Mouse (Mus musculus): Measurements from ENCODE around the gene Macrod2. TPM values are rescaled to one million over a fixed set of nuclear protein-coding genes. Genes with fewer than 3 reads are reported as not detected.

The Macrod2 gene
- polyA plus RNA-seq, 1 experiment from 2014 or later, result 62.2 TPM

- no peaks in the 10 kb centered on the region for H3K27me3 ChIP-seq (ENCODE audit: control insufficient read depth, insufficient read depth, low read length)
- no peaks in the 10 kb centered on the region for H3K9me3 ChIP-seq (ENCODE audit: control insufficient read depth, low read length)
- WGBS, result 39% methylated on average over 8 of the region's 8 CpGs
- H3K9ac ChIP-seq, result no peak overlapping the region
- no peaks in the 10 kb centered on the region for H3K36me3 ChIP-seq (replicated peaks; ENCODE audit: control insufficient read depth, insufficient read depth)
- peak overlapping the region; percentile 66 for H3K27ac ChIP-seq
- no peak overlapping the region for H3K4me3 ChIP-seq (replicated peaks; ENCODE audit: low read length)
- H3K4me1 ChIP-seq (replicated peaks; ENCODE audit: control insufficient read depth, insufficient read depth, low read length), result no peaks in the 10 kb centered on the region
- DNase-seq (ENCODE audit: low spot score), result peak; percentile 46
- H3K4me2 ChIP-seq (replicated peaks), result no peak overlapping the region
- no peak for ATAC-seq (ENCODE audit: low FRiP score)
These were observed 679.1 kb downstream of the Macrod2 start for GRCm38 (mm10) chr2:141073981-141074855.

DNA sequence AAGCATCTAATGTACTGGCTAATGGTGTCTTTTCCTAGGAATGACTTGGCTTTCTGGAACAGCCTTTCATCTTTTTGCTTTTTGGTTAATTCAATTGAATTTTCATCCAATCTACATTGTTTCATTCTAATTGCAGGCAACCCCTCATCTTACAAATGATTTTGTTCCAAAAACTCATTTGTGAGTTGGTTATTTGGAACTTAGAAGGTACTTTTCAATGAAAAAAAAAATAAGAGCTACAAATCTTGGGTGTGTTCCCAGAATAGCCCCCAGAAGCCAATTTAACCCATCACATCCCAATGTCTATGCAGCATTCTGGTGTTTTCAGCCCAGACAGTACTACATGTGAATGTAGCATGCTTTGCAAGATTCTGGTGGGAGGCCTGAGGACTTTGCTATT, 683.1 kb downstream of the Macrod2 start:
- Histone ChIP-seq H3K36me3 (replicated peaks; ENCODE audit: control insufficient read depth, insufficient read depth) (no peaks in the 10 kb centered on the region), H3K27me3 (ENCODE audit: control insufficient read depth, insufficient read depth, low read length) (no peaks in the 10 kb centered on the region), H3K4me1 (replicated peaks; ENCODE audit: control insufficient read depth, insufficient read depth, low read length) (no peaks in the 10 kb centered on the region), H3K4me2 (replicated peaks) (no peak overlapping the region), H3K27ac (no peak overlapping the region), H3K4me3 (replicated peaks; ENCODE audit: low read length) (no peak overlapping the region), H3K9ac (no peak overlapping the region), H3K9me3 (ENCODE audit: control insufficient read depth, low read length) (0 out of 2 replicates have a peak, but pooled peaks cover 4% of the 10 kb centered on the region)
- no peak for ATAC-seq (ENCODE audit: low FRiP score)
- no peak for DNase-seq (ENCODE audit: low spot score)

DNA sequence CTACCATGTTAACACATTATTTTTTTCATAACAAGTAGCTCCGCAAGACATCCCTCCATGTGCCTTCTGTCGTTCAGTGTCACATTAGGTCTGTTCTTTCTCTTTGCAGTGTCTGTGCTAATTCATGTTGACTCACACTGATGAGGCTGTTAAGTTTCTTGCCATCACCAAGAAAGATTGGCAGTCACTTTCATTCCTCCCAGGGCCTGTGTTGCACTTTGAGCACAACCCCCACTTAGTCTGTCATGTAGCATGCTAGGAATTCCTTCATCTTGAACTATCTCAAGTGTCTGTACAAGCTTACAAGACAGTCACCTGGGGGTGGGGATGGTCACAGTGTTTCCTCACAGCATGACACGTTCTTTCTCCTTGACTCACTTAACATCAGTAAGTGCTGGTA, 696.2 kb downstream of the Macrod2 start:
- ATAC-seq (ENCODE audit: low FRiP score) (no peak), DNase-seq (ENCODE audit: low spot score) (no peak)
- Histone ChIP-seq H3K4me1 (replicated peaks; ENCODE audit: control insufficient read depth, insufficient read depth, low read length) (no peaks in the 10 kb centered on the region), H3K9ac (no peak overlapping the region), H3K4me2 (replicated peaks) (no peak overlapping the region), H3K9me3 (ENCODE audit: control insufficient read depth, low read length) (no peaks in the 10 kb centered on the region), H3K4me3 (replicated peaks; ENCODE audit: low read length) (no peak overlapping the region), H3K36me3 (replicated peaks; ENCODE audit: control insufficient read depth, insufficient read depth) (no peaks in the 10 kb centered on the region), H3K27me3 (ENCODE audit: control insufficient read depth, insufficient read depth, low read length) (no peaks in the 10 kb centered on the region), H3K27ac (no peak overlapping the region)
- 88% methylated on average over 3 of the region's 3 CpGs for WGBS

DNA sequence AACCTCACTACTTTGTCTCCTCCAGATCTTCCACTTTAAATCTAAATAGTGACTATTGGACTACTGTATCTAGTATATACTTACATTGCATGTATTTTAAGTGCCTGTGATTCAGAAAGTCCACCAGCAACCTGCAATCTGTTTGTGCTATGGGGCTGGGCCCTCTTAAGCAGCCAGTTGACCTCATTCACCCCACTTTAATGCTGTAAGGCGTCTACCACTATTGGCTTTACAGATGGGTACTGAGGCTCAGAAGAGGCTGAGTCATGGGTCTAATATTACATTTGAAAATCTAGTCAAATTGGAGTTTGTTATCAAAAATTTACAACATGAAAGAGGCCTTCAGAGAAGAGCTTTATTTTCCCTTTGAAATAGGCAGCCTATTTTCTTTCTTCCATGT, 722.5 kb downstream of the Macrod2 start:
- H3K27me3 ChIP-seq (ENCODE audit: control insufficient read depth, insufficient read depth, low read length), result no peaks in the 10 kb centered on the region
- no peak overlapping the region for H3K27ac ChIP-seq
- ATAC-seq (ENCODE audit: low FRiP score), result no peak
- H3K9me3 ChIP-seq (ENCODE audit: control insufficient read depth, low read length), result no peaks in the 10 kb centered on the region
- no peak overlapping the region for H3K9ac ChIP-seq
- DNase-seq (ENCODE audit: low spot score), result no peak
- no peak overlapping the region for H3K4me2 ChIP-seq (replicated peaks)
- WGBS, result 84% methylated on average over 1 of the region's 1 CpGs
- H3K36me3 ChIP-seq (replicated peaks; ENCODE audit: control insufficient read depth, insufficient read depth), result no peaks in the 10 kb centered on the region
- H3K4me1 ChIP-seq (replicated peaks; ENCODE audit: control insufficient read depth, insufficient read depth, low read length), result no peaks in the 10 kb centered on the region
- no peak overlapping the region for H3K4me3 ChIP-seq (replicated peaks; ENCODE audit: low read length)

DNA sequence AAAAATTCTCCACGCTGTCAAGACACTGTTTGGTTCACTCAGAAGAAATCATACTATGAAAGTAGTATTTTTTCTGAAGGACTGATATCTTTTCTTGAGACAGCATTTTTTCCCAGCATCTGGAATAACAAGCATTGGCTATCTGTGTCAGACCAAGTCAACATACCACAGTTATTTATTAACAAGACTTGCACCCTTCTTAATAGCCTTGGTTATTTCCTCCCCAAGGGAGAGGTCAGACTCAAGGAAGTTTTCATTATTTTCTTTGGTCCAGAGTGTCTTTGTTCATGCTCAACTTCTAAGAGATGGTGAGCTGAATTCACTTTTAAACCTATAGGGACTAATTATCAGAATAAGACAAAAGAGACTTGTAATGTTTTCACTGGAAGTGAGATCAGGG, 728.8 kb downstream of the Macrod2 start:
- ATAC-seq (ENCODE audit: low FRiP score) (no peak), DNase-seq (ENCODE audit: low spot score) (no peak)
- 87% methylated on average over 1 of the region's 1 CpGs for WGBS
- H3K4me3 ChIP-seq (replicated peaks; ENCODE audit: low read length), result no peak overlapping the region
- H3K27ac ChIP-seq, result no peak overlapping the region
- no peak overlapping the region for H3K4me2 ChIP-seq (replicated peaks)
- no peaks in the 10 kb centered on the region for H3K36me3 ChIP-seq (replicated peaks; ENCODE audit: control insufficient read depth, insufficient read depth)
- H3K9ac ChIP-seq, result no peak overlapping the region
- H3K4me1 ChIP-seq (replicated peaks; ENCODE audit: control insufficient read depth, insufficient read depth, low read length), result no peaks in the 10 kb centered on the region
- H3K9me3 ChIP-seq (ENCODE audit: control insufficient read depth, low read length), result no peaks in the 10 kb centered on the region
- H3K27me3 ChIP-seq (ENCODE audit: control insufficient read depth, insufficient read depth, low read length), result no peaks in the 10 kb centered on the region

DNA sequence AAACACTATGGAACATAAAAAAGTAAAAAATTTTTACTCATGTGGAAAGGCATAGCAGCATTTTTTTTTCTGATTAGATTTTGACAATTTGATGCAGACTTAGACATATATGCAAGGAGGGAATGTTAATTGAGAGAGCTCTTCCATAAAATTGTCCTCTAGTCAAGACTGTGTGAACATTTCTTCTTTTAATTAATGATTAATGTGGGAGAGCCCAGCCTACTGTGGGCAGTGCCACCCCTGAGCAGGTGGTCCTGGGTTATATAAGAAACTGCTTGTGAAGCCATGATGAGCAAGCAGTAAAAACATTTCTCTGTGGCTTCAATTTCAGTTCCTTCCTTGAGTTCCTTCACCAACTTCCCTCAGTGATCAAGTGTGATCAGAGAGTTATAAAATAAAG, 730.5 kb downstream of the Macrod2 start:
- no peaks in the 10 kb centered on the region for H3K9me3 ChIP-seq (ENCODE audit: control insufficient read depth, low read length)

DNA sequence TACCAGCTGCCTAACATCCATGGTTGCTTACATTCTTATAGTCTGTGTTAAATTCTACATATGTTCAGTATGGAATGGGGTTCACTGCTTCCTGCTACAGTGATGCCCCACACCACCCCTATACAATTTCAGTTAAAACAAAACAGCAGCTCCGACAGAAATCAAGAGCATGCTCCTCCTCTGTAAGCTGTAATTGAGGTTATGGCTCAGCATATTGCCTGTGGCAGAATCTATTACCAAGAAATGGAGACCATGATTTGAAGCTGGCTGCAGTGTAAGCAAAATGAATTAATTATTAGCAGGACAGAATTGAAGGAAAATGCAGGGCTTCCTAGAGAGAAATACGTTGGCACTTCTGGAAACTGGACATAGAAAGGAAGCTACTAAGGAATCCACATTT, 747.2 kb downstream of the Macrod2 start:
- no peak overlapping the region for H3K4me2 ChIP-seq (replicated peaks)
- no peak for DNase-seq (ENCODE audit: low spot score)
- no peak overlapping the region for H3K4me3 ChIP-seq (replicated peaks; ENCODE audit: low read length)
- 0 out of 2 replicates have a peak, but pooled peaks cover 5% of the 10 kb centered on the region for H3K4me1 ChIP-seq (replicated peaks; ENCODE audit: control insufficient read depth, insufficient read depth, low read length)
- no peak overlapping the region for H3K27ac ChIP-seq
- H3K36me3 ChIP-seq (replicated peaks; ENCODE audit: control insufficient read depth, insufficient read depth), result no peaks in the 10 kb centered on the region
- no peak overlapping the region for H3K9ac ChIP-seq
- H3K27me3 ChIP-seq (ENCODE audit: control insufficient read depth, insufficient read depth, low read length), result no peaks in the 10 kb centered on the region
- 35% methylated on average over 2 of the region's 2 CpGs for WGBS
- no peaks in the 10 kb centered on the region for H3K9me3 ChIP-seq (ENCODE audit: control insufficient read depth, low read length)
- no peak for ATAC-seq (ENCODE audit: low FRiP score)

More for the DNA sequence above, 730.5 kb downstream of the Macrod2 start:
- Histone ChIP-seq H3K9ac (no peak overlapping the region), H3K27me3 (ENCODE audit: control insufficient read depth, insufficient read depth, low read length) (no peaks in the 10 kb centered on the region), H3K27ac (no peak overlapping the region), H3K4me2 (replicated peaks) (no peak overlapping the region), H3K4me1 (replicated peaks; ENCODE audit: control insufficient read depth, insufficient read depth, low read length) (no peaks in the 10 kb centered on the region), H3K36me3 (replicated peaks; ENCODE audit: control insufficient read depth, insufficient read depth) (no peaks in the 10 kb centered on the region), H3K4me3 (replicated peaks; ENCODE audit: low read length) (no peak overlapping the region)
- ATAC-seq (ENCODE audit: low FRiP score), result no peak
- DNase-seq (ENCODE audit: low spot score), result no peak

DNA sequence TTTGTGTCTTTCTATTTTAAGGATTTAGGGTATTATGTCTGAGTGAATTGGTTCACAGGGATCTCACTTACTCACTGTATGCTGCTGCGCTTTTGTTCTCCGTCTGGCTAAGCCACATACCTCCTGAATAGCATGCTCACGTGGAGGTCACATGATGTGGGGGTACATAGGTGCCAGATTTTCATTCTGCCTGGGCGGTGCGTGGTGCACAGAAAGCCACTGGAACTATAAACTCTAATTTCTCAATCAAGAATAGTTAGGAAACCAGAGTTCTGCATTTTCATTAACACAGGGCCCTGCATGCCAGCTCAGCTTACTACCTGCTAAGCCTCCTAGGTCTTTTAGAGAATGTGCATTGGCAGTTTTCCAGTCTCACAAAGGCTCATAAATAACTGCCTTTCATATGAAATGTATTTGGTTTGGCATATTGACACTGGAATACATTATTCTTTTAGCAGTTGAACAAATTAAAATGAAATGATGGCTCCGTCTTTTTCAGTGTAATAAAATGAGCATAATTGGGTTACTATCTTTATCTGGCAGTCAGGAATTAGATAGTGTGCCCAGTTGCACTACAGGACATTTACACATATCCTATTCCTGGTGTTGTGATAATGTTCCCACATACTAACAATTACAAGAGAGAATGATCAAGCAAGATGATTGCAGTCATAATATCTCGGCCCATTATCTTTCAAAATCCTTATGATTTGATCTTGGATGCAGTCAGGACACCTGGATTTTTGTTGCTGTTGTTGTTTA, 757.1 kb downstream of the Macrod2 start:
- peak overlapping the region; percentile 33; the same call in 1 of the 2 replicates for H3K27ac ChIP-seq
- H3K9ac ChIP-seq, result no peak overlapping the region
- no peak overlapping the region for H3K4me2 ChIP-seq (replicated peaks)
- peak; percentile 39 for DNase-seq (ENCODE audit: low spot score)
- H3K4me1 ChIP-seq (replicated peaks; ENCODE audit: control insufficient read depth, insufficient read depth, low read length), result peaks cover 11% of the 10 kb centered on the region
- H3K36me3 ChIP-seq (replicated peaks; ENCODE audit: control insufficient read depth, insufficient read depth), result no peaks in the 10 kb centered on the region
- H3K9me3 ChIP-seq (ENCODE audit: control insufficient read depth, low read length), result no peaks in the 10 kb centered on the region
- ATAC-seq (ENCODE audit: low FRiP score), result peak; percentile 64; the same call in 1 of the 2 replicates
- WGBS, result 51% methylated on average over 7 of the region's 7 CpGs
- no peaks in the 10 kb centered on the region for H3K27me3 ChIP-seq (ENCODE audit: control insufficient read depth, insufficient read depth, low read length)
- no peak overlapping the region for H3K4me3 ChIP-seq (replicated peaks; ENCODE audit: low read length)

GRCm38 (mm10) chr2:141155972-141156371, 760.9 kb downstream of the Macrod2 start:
- Histone ChIP-seq H3K27me3 (ENCODE audit: control insufficient read depth, insufficient read depth, low read length) (no peaks in the 10 kb centered on the region), H3K4me3 (replicated peaks; ENCODE audit: low read length) (no peak overlapping the region), H3K4me1 (replicated peaks; ENCODE audit: control insufficient read depth, insufficient read depth, low read length) (peaks cover 15% of the 10 kb centered on the region), H3K9me3 (ENCODE audit: control insufficient read depth, low read length) (no peaks in the 10 kb centered on the region), H3K27ac (no peak overlapping the region), H3K36me3 (replicated peaks; ENCODE audit: control insufficient read depth, insufficient read depth) (no peaks in the 10 kb centered on the region), H3K4me2 (replicated peaks) (no peak overlapping the region), H3K9ac (no peak overlapping the region)
- ATAC-seq (ENCODE audit: low FRiP score) (no peak), DNase-seq (ENCODE audit: low spot score) (no peak)
- WGBS, result 58% methylated on average over 4 of the region's 4 CpGs
